Mouse (Mus musculus): ENCODE results near the gene Gopc. TPM values are rescaled to one million over a fixed set of nuclear protein-coding genes. Genes with fewer than 3 reads are reported as not detected.
"Not testable (repeated sequence)": the region's sequence is repeated elsewhere in the genome, so short reads cannot be mapped to it uniquely, and the experiment has no call there.

The Gopc gene
- polyA plus RNA-seq, 1 experiment from 2014 or later: 21.4 TPM

DNA sequence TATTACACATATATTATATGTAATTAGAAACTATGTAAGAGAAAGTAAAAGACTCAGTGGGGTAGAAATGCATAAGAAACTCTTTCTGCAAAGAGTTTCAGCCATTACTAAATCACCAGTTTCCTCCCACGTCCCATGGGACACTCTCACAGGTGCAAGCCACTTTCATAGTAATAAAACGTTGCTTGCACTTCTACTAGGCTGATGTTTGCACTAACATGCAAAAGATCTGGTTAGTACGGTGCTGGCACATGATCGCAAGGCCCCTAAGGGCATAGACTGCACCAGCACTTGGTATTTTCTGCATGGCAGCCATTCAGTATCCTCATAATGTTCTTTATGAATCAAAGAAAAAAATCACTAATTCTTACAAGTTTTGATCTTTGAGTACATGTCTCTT, 8.1 kb downstream of the Gopc start:
- Histone ChIP-seq H3K27me3 (ENCODE audit: insufficient read depth, low read length) (no peaks in the 10 kb centered on the region), H3K36me3 (ENCODE audit: insufficient read depth, low read length) (no peaks in the 10 kb centered on the region), H3K4me1 (ENCODE audit: insufficient read depth, low read length) (peaks cover 4% of the 10 kb centered on the region; the same call in 1 of the 2 replicates), H3K9me3 (ENCODE audit: low read length) (no peaks in the 10 kb centered on the region), H3K4me3 (ENCODE audit: low read length) (no peak overlapping the region), H3K4me2 (replicated peaks; ENCODE audit: low read depth, low read length) (no peak overlapping the region), H3K9ac (replicated peaks; ENCODE audit: low read length) (no peak overlapping the region), H3K27ac (ENCODE audit: low read length) (no peak overlapping the region)
- no peak for ATAC-seq (ENCODE audit: low FRiP score, low TSS enrichment)
- 53% methylated on average over 4 of the region's 4 CpGs for WGBS

DNA sequence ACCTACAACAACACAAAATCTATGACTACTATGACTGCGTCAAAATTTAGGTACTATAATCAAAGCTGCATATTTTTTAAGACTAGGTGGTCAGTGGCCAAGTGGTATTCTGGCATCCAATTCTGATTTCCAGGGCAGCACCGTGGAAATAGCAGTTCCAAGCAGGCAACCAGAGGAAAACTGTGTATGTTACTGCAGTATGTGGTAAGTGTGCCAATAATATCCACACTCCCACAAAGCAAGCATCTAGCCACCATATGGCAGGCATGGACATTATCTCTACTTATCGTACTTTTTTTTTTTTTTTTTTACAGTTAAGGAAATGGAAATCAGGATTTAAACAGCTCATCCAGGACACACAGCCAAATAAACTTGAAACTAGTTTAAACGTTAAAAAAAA, 13.5 kb downstream of the Gopc start:
- Histone ChIP-seq H3K4me3 (ENCODE audit: low read length) (no peak overlapping the region), H3K36me3 (ENCODE audit: insufficient read depth, low read length) (no peaks in the 10 kb centered on the region), H3K4me1 (ENCODE audit: insufficient read depth, low read length) (no peaks in the 10 kb centered on the region), H3K9me3 (ENCODE audit: low read length) (no peaks in the 10 kb centered on the region), H3K9ac (replicated peaks; ENCODE audit: low read length) (no peak overlapping the region), H3K27ac (ENCODE audit: low read length) (no peak overlapping the region), H3K4me2 (replicated peaks; ENCODE audit: low read depth, low read length) (no peak overlapping the region), H3K27me3 (ENCODE audit: insufficient read depth, low read length) (no peaks in the 10 kb centered on the region)
- WGBS: 90% methylated on average over 4 of the region's 4 CpGs
- ATAC-seq (ENCODE audit: low FRiP score, low TSS enrichment): no peak

- Histone ChIP-seq H3K9ac (replicated peaks; ENCODE audit: low read length) (no peak overlapping the region), H3K4me2 (replicated peaks; ENCODE audit: low read depth, low read length) (no peak overlapping the region), H3K4me3 (ENCODE audit: low read length) (no peak overlapping the region), H3K36me3 (ENCODE audit: insufficient read depth, low read length) (no peaks in the 10 kb centered on the region), H3K9me3 (ENCODE audit: low read length) (no peaks in the 10 kb centered on the region), H3K27me3 (ENCODE audit: insufficient read depth, low read length) (no peaks in the 10 kb centered on the region), H3K27ac (ENCODE audit: low read length) (no peak overlapping the region), H3K4me1 (ENCODE audit: insufficient read depth, low read length) (no peaks in the 10 kb centered on the region)
- 93% methylated on average over 9 of the region's 9 CpGs for WGBS
- ATAC-seq (ENCODE audit: low FRiP score, low TSS enrichment): no peak
Measured at GRCm38 (mm10) chr10:52360862-52361609, 20.9 kb downstream of the Gopc start.

DNA sequence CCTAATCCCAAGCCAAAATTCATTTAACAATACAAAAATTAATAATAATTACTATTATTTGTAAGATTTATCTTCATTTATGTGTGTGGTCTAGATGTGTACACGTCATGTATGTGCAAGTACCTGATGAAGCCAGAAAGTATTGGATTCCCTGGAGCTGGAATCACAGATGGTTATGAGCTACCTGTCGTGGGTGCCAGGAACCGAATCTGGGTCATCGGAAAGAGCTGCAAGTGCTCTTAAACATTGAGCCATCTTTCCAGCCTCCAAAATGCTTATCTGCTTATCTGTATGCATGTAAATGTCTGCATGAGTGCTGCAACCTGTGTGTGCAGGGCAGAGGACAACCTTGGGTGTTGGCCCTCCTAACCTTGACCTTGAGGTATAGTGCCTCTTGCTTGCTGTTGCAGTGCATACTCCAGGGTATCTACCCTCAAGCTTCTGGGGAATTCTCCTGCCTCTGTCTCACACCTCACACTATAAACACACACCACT, 21.6 kb downstream of the Gopc start:
- Histone ChIP-seq H3K36me3 (ENCODE audit: insufficient read depth, low read length) (no peaks in the 10 kb centered on the region), H3K4me3 (ENCODE audit: low read length) (no peak overlapping the region), H3K27ac (ENCODE audit: low read length) (no peak overlapping the region), H3K4me1 (ENCODE audit: insufficient read depth, low read length) (no peaks in the 10 kb centered on the region), H3K27me3 (ENCODE audit: insufficient read depth, low read length) (no peaks in the 10 kb centered on the region), H3K4me2 (replicated peaks; ENCODE audit: low read depth, low read length) (no peak overlapping the region), H3K9me3 (ENCODE audit: low read length) (no peaks in the 10 kb centered on the region), H3K9ac (replicated peaks; ENCODE audit: low read length) (no peak overlapping the region)
- ATAC-seq (ENCODE audit: low FRiP score, low TSS enrichment): no peak
- WGBS: 97% methylated on average over 4 of the region's 4 CpGs

GRCm38 (mm10) chr10:52358467-52358866, 23.5 kb downstream of the Gopc start, which contains the start of gene Gm26741:
Gm26741 (plus strand) TSS chr10:52358767.
- Histone ChIP-seq H3K36me3 (ENCODE audit: insufficient read depth, low read length) (no peaks in the 10 kb centered on the region), H3K9ac (replicated peaks; ENCODE audit: low read length) (no peak within 1 kb of the TSS), H3K27me3 (ENCODE audit: insufficient read depth, low read length) (no peaks in the 10 kb centered on the region), H3K4me3 (ENCODE audit: low read length) (no peak within 1 kb of the TSS), H3K4me1 (ENCODE audit: insufficient read depth, low read length) (no peaks in the 10 kb centered on the region), H3K4me2 (replicated peaks; ENCODE audit: low read depth, low read length) (no peak within 1 kb of the TSS), H3K9me3 (ENCODE audit: low read length) (no peaks in the 10 kb centered on the region), H3K27ac (ENCODE audit: low read length) (no peak within 1 kb of the TSS)
- ATAC-seq (ENCODE audit: low FRiP score, low TSS enrichment): no peak
- WGBS: 89% methylated on average over 2 of the region's 2 CpGs

DNA sequence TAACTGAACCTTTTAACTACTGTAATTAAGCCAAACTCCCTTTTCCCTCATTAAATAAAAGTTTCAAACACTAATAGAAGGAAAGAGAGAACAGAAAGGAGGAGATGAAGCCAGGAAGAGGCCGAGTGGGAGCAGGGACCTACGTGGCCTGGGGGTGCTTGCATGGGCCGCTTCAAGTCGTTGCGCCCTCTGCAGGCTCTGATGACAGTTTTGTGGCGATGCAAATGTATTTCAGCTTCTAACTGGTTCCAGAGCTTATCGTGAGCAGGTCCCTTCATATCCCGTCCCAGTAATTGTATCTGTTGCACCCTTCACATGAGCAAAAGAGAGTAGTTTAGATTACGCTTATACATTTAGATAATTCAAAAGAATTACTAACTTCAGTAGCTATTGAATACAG, 28.7 kb downstream of the Gopc start:
- no peak for ATAC-seq (ENCODE audit: low FRiP score, low TSS enrichment)
- Histone ChIP-seq H3K4me3 (ENCODE audit: low read length) (no peak overlapping the region), H3K4me1 (ENCODE audit: insufficient read depth, low read length) (no peaks in the 10 kb centered on the region), H3K36me3 (ENCODE audit: insufficient read depth, low read length) (peaks cover 20% of the 10 kb centered on the region), H3K9me3 (ENCODE audit: low read length) (no peaks in the 10 kb centered on the region), H3K27me3 (ENCODE audit: insufficient read depth, low read length) (no peaks in the 10 kb centered on the region), H3K4me2 (replicated peaks; ENCODE audit: low read depth, low read length) (no peak overlapping the region), H3K27ac (ENCODE audit: low read length) (no peak overlapping the region), H3K9ac (replicated peaks; ENCODE audit: low read length) (no peak overlapping the region)
- 75% methylated on average over 9 of the region's 9 CpGs for WGBS

GRCm38 (mm10) chr10:52343324-52343723, 38.6 kb downstream of the Gopc start:
- not testable (repeated sequence) for H3K9ac ChIP-seq (replicated peaks; ENCODE audit: low read length); H3K4me1 ChIP-seq (ENCODE audit: insufficient read depth, low read length); H3K4me2 ChIP-seq (replicated peaks; ENCODE audit: low read depth, low read length); H3K4me3 ChIP-seq (ENCODE audit: low read length); H3K9me3 ChIP-seq (ENCODE audit: low read length); H3K27me3 ChIP-seq (ENCODE audit: insufficient read depth, low read length); H3K27ac ChIP-seq (ENCODE audit: low read length); ATAC-seq (ENCODE audit: low FRiP score, low TSS enrichment)
- WGBS: 98% methylated on average over 4 of the region's 4 CpGs
- peaks cover 49% of the 10 kb centered on the region for H3K36me3 ChIP-seq (ENCODE audit: insufficient read depth, low read length)

DNA sequence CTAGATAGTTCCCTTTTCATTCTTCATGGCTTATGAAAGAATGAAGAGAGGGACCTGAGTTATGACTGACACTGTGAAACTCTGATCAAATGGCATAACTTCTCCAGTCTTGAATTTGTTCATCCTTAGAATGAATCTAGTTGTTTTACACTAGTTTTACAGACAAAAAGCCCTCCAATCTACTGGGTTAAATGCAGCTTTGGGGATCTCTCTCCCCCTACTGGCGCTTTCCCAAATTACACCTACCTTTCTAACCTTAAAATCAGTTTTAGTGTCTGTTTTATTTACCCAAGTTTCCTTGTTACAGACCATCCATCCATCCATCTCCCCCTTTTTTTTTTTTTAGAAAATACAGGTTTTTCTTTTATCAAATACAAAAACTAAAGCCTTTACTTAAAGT, 50.9 kb downstream of the Gopc start:
- Histone ChIP-seq H3K4me2 (replicated peaks; ENCODE audit: low read depth, low read length) (no peak overlapping the region), H3K4me1 (ENCODE audit: insufficient read depth, low read length) (no peaks in the 10 kb centered on the region), H3K36me3 (ENCODE audit: insufficient read depth, low read length) (peaks cover 5% of the 10 kb centered on the region; the same call in 1 of the 2 replicates), H3K27ac (ENCODE audit: low read length) (no peak overlapping the region), H3K9ac (replicated peaks; ENCODE audit: low read length) (no peak overlapping the region), H3K4me3 (ENCODE audit: low read length) (no peak overlapping the region), H3K27me3 (ENCODE audit: insufficient read depth, low read length) (no peaks in the 10 kb centered on the region), H3K9me3 (ENCODE audit: low read length) (no peaks in the 10 kb centered on the region)
- no peak for ATAC-seq (ENCODE audit: low FRiP score, low TSS enrichment)
- 0% methylated on average over 1 of the region's 1 CpGs for WGBS

- Histone ChIP-seq H3K9ac (replicated peaks; ENCODE audit: low read length) (no peak overlapping the region), H3K4me2 (replicated peaks; ENCODE audit: low read depth, low read length) (no peak overlapping the region), H3K4me3 (ENCODE audit: low read length) (no peak overlapping the region), H3K27me3 (ENCODE audit: insufficient read depth, low read length) (no peaks in the 10 kb centered on the region), H3K4me1 (ENCODE audit: insufficient read depth, low read length) (no peaks in the 10 kb centered on the region), H3K36me3 (ENCODE audit: insufficient read depth, low read length) (peaks cover 23% of the 10 kb centered on the region), H3K9me3 (ENCODE audit: low read length) (no peaks in the 10 kb centered on the region), H3K27ac (ENCODE audit: low read length) (no peak overlapping the region)
- no peak for ATAC-seq (ENCODE audit: low FRiP score, low TSS enrichment)
- WGBS: 90% methylated on average over 3 of the region's 3 CpGs
Measured at GRCm38 (mm10) chr10:52321918-52322317, 60.0 kb downstream of the Gopc start.

DNA sequence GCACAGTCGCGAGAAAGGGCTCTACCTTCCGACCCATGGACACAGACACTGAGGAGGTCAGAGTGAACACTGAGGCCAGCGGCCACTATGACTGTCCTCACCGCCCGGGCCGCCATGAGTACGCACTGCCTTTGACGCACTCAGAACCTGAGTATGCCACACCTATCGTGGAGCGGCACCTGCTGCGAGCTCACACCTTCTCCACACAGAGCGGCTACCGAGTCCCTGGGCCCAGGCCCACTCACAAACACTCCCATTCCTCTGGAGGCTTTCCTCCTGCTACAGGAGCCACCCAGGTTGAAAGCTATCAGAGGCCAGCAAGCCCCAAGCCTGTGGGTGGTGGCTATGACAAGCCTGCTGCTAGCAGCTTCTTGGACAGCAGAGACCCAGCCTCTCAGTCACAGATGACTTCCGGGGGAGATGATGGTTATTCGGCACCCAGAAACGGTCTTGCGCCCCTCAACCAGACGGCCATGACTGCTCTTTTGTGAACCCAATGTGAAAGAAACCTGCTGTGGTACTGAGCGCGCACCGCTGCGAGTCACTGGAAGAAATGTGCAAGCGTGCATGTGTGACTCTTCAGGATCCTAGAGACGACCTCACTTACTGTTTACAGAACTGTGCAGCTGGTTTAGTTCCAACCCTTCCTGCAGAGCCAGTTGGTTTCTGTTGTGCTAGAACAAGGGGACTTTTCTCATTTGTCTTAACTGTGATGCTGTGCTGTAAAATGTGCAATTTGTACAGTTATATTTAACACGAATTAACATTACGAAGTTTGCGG, 62.2 kb downstream of the Gopc start:
- WGBS: 94% methylated on average over 28 of the region's 28 CpGs
- Histone ChIP-seq H3K27ac (ENCODE audit: low read length) (no peak overlapping the region), H3K9ac (replicated peaks; ENCODE audit: low read length) (no peak overlapping the region), H3K27me3 (ENCODE audit: insufficient read depth, low read length) (no peaks in the 10 kb centered on the region), H3K36me3 (ENCODE audit: insufficient read depth, low read length) (peaks cover 27% of the 10 kb centered on the region), H3K4me2 (replicated peaks; ENCODE audit: low read depth, low read length) (no peak overlapping the region), H3K4me3 (ENCODE audit: low read length) (no peak overlapping the region), H3K9me3 (ENCODE audit: low read length) (no peaks in the 10 kb centered on the region), H3K4me1 (ENCODE audit: insufficient read depth, low read length) (no peaks in the 10 kb centered on the region)
- ATAC-seq (ENCODE audit: low FRiP score, low TSS enrichment): no peak

Data from kidney, embryonic 16.5 days (tissue).